Mouse (Mus musculus) T-helper 17 cell (primary cell): Measurements from ENCODE around the gene Agbl3.

Experiments used
- in situ Hi-C, 2 experiments: fragments of 300-600 bp; cut with MboI, MseI; formaldehyde crosslinking; loops; 1 replicate in 1 of 2; 2 replicates in 1 of 2; pipeline ENCODE4 v1.15.1; 2025; ENCODE audit warnings: high pct_unique_total_duplicates in 2 of 2

Agbl3 gene

DNA sequence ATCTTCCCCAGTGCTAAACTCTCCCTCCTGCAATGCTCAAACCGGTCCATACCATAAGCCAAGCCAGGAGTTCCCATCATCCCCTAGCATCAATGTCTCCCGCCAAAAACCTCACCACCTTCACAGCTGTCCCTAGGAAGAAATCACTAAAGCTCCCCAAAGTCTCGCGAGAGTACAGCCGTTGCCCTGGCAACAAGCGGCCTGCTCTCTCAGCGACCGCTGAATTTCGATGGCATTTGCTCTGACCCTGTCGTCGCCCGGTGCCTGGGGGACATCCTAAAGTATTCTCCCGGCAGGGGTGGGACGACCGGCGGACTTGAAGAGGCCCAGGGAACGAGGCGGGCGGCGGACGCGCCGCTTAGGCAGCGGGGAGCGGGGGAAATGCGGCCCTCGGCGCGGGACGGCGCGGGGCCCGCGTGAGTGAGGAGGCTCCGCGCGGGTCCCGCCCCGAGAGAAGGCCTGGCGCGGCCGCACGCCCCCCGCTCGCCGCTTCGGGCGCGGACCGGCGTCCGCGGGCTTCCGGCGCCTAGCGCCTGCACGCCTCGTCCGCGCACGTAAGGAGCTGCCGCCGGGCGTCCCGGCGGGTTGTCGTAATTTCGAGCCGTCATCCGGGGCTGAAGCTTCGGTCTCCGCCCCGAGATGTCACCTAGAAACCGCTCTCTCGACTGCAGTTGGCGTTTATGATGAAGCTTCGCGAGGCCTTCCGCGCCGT is at the start of gene Agbl3:
TSS of gene Agbl3 (plus strand) at position 202 of the 712 bp plus-strand sequence.
- in situ Hi-C loops, result no loop called here

DNA sequence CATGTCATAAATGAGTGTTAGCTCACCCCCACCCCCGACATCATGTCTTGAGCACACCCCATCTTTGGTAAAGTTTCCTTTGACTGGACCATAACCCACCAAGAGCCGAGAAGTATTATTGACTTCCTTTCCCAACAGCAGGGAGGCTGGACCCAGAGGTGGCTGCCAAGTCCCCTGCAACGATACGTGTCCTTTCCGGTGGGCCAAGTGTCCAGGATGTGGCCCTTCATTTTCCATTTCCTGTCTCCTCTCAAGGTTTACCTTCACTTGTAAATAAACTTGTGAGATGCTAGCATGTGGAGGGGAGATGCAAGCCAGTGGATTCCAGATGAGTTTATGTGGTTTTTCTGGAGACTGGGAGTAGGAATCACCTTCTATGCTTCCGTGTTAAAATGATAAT is 49.2 kb upstream of the Agbl3 start:
- in situ Hi-C loops, result no loop called here

- in situ Hi-C loops, result no loop called here
These were observed 48.7 kb upstream of the Agbl3 start for GRCm38 (mm10) chr6:34731529-34731928.

DNA sequence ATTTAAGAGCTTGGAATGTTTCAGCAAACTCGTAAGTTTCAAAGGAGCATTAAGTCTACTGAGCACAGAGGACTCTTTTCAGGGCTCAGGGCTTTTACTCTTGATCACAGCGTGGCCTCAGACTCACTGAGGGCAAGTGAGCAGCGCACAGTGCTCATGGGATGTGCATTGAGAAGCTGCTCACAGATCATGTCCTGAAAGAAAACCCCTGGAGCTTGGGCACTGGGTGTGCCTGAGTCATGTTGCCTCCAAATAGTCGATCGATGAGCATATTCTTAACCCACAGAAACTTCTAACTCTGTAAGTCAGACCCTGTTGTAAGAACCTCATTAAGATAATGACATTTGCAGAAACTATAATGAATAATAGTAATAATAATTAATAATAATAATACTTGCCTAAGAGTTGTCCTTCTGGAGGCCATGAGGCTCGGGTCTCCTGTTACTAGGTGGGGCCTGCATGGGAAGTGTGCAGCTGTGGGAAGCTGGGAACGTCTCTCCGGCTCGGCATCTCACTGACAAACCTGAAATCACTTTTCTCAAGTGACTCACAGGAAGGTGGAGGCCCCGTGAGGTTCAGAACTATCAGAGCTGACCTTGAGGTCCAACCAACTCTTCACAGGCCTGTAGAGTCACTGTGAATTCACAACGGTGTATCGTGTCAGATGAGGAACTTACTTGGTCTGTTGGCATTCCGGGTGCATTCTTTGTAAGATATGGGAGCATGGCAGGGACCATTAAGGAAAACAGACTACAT is 45.1 kb upstream of the Agbl3 start:
- in situ Hi-C loops, result no loop called here

- in situ Hi-C loops, result no loop called here
These were observed 43.3 kb upstream of the Agbl3 start for GRCm38 (mm10) chr6:34736934-34737333.

- in situ Hi-C loops, result no loop called here
These were observed 36.3 kb upstream of the Agbl3 start for GRCm38 (mm10) chr6:34743946-34744345.

- in situ Hi-C loops, result no loop called here
These were observed 32.4 kb upstream of the Agbl3 start for GRCm38 (mm10) chr6:34747846-34748245.

- in situ Hi-C loops, result no loop called here
These were observed 31.7 kb upstream of the Agbl3 start for GRCm38 (mm10) chr6:34748566-34748965.

- in situ Hi-C loops, result no loop called here
These were observed 30.7 kb upstream of the Agbl3 start for GRCm38 (mm10) chr6:34749526-34749925.

GRCm38 (mm10) chr6:34750487-34751120 is 29.6 kb upstream of the Agbl3 start:
- in situ Hi-C loops, result loop anchor here (5.0 to 25.0 kb wide), 2 partner anchors 203 to 213 kb away; no protein-coding TSS in a partner anchor

DNA sequence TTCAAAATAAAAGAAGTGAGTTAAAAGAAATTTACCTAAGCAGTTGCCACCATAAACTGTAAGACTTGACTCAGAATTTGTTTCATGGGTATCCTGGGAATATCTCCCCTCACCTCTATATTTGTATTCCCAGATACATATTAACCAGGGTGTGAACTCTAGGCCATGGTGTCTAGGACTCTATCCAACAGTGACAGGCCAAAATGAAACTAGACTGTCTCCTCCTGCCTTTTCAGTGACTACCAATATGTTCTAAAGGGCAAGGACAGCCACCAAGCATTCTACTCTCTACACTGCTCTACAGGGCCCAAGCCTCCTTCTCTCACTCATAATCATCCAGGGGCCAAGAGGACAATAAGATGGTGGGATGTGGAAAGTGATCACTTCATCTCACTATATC is 28.6 kb upstream of the Agbl3 start:
- in situ Hi-C loops, result loop anchor here (5.0 to 25.0 kb wide), 2 partner anchors 204 to 214 kb away; no protein-coding TSS in a partner anchor

DNA sequence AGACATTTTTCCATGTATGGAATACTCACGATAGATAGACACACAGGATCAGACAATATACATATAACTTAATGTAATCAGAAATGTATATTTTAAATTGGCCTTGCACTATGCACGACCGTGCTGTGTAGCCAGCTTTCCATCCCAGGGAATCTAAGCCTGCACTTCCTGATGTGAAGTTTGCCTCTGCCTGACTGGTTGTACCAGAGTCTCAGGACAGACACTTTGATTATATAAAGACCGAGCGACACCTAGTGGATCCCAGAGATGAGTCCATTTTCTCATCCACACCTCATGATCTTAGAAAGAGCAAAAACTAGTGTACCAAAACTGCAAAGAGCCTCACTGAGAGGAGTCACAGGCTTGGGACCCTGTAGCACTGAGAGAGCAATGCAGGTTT is 25.8 kb upstream of the Agbl3 start:
- in situ Hi-C loops, result loop anchor here (5.0 to 25.0 kb wide), 2 partner anchors 207 to 217 kb away; no protein-coding TSS in a partner anchor

- in situ Hi-C loops, result loop anchor here in 1 of 2 experiments (25.0 kb wide), 1 partner anchor 221 kb away; no protein-coding TSS in a partner anchor
These were observed 21.9 kb upstream of the Agbl3 start for GRCm38 (mm10) chr6:34758340-34758739.

DNA sequence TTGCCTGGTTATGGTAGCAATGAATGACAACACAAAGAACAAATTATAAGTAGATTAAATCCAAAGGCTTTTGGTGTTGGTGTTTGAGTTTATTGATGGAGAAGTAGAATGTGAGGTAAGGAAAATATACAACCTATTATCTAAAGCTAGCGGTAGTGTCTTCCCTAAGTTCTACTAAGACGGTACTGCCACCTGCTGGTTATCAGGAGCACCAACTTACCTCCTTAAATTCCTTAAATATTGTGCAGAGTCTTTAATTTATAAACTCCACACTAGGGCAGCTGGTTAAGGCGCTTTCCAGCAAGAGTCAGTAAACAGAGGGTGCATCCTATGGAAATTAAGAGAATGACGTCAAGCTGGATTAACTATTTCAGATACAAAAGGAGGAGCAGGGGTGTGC is 20.2 kb upstream of the Agbl3 start:
- in situ Hi-C loops, result loop anchor here (5.0 to 25.0 kb wide), 2 partner anchors 223 to 468 kb away; no protein-coding TSS in a partner anchor

GRCm38 (mm10) chr6:34765721-34766120 is 14.5 kb upstream of the Agbl3 start:
- in situ Hi-C loops, result loop anchor here in 1 of 2 experiments (25.0 kb wide), 1 partner anchor 228 kb away; no protein-coding TSS in a partner anchor

GRCm38 (mm10) chr6:34769984-34770383 is 10.2 kb upstream of the Agbl3 start:
- in situ Hi-C loops, result loop anchor here in 1 of 2 experiments (25.0 kb wide), 1 partner anchor 233 kb away; no protein-coding TSS in a partner anchor

DNA sequence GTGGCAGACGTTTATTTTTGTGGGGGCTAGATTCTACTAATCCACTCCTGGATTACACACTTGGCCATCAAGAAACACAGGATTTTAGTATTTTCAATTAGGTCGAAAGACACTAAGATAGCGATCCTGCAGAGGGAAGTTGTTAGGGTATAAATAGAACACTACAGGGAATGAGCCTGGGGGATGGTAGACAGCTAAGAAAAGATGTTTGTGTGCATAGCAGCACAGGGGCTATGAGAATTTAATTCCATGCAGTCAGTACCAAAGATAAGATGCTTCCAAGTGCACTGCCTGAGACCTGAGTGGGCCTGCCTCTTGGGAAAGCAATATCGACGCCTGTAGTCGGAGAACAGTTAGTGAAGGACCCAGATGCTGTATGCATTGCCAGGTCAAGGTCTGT is 9.7 kb upstream of the Agbl3 start:
- in situ Hi-C loops, result loop anchor here in 1 of 2 experiments (25.0 kb wide), 1 partner anchor 233 kb away; no protein-coding TSS in a partner anchor

- in situ Hi-C loops, result no loop called here
These were observed 3.8 kb upstream of the Agbl3 start for GRCm38 (mm10) chr6:34776396-34776795.

DNA sequence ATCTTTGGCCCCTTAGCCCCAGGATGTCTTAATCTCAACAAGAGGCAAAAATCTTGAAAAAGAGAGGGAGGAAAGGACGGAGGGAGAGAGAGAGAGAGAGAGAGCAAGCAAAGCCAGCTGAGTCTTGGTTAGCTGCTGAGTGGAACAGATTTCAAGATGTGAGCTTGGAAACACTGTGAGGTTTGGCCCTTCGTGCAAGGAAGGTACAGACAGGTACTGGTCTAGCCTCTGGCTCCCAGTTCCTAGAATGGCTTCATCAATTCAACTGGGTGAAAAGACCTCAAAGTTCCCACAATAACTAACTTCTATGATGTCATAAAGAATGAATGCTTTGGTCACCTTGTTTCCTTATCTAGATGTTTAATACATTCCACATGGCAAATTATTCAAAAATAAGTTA is 3.1 kb upstream of the Agbl3 start:
- in situ Hi-C loops, result no loop called here

GRCm38 (mm10) chr6:34777981-34778668 is 2.1 kb upstream of the Agbl3 start:
- in situ Hi-C loops, result no loop called here

DNA sequence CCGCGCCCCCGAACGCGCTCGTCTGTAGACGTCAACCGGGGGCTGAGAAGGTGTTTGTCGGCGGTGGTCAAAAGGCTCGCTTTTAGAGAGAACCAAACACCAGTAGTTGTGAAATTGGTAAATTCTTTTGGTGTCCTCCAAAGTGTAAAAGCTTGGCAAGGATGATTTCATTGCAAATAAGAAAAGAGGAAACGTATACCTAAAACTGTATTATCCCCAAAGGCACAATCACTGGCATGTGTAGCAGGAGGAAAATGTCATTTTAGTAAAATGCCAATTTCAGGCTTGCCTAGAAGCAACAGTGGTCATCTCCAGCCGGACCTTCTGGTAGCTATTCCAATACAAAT is 684 bp downstream of the Agbl3 start:
- in situ Hi-C loops, result no loop called here
